Mouse (Mus musculus) limb, embryonic 11.5 days (tissue): ENCODE data around the gene Elavl2. TPM values are rescaled to one million over a fixed set of nuclear protein-coding genes. Genes with fewer than 3 reads are reported as not detected.

Experiments
- ATAC-seq: fragments of 200-750 bp; cut with Nextera tagmentation; 2 replicates; pipeline ENCODE4 v1.8.0; 2017; ENCODE audit warnings: low read depth; ENCODE audit not compliant: insufficient number of reproducible peaks, low FRiP score, low TSS enrichment
- DNase-seq: peaks from one replicate; pipeline ENCODE4 v3.0.0-alpha.2; 2015; ENCODE audit warnings: low spot score
- H3K27ac ChIP-seq: fragments of 300-500 bp; sonication (generic); replicated peaks from 2 replicates; pipeline ENCODE4 v1.5.1; 2014; ENCODE audit warnings: low read depth, mild to moderate bottlenecking, low read length
- H3K27me3 ChIP-seq: fragments of 300-500 bp; sonication (generic); 2 replicates; pipeline ENCODE4 v1.6.1; 2014; ENCODE audit warnings: mild to moderate bottlenecking, low read length, mixed read lengths; ENCODE audit not compliant: control insufficient read depth, insufficient read depth
- H3K36me3 ChIP-seq: fragments of 300-500 bp; sonication (generic); 2 replicates; pipeline ENCODE4 v1.6.1; 2014; ENCODE audit warnings: mild to moderate bottlenecking, low read length, moderate library complexity, mixed read lengths; ENCODE audit not compliant: control insufficient read depth, insufficient read depth
- H3K4me1 ChIP-seq: fragments of 300-500 bp; sonication (generic); 2 replicates; pipeline ENCODE4 v1.6.1; 2014; ENCODE audit warnings: low read length, mixed read lengths; ENCODE audit not compliant: control insufficient read depth, insufficient read depth
- H3K4me2 ChIP-seq: fragments of 300-500 bp; sonication (generic); 2 replicates; pipeline ENCODE4 v1.6.1; 2014; ENCODE audit warnings: low read depth, mild to moderate bottlenecking, moderate library complexity; ENCODE audit not compliant: severe bottlenecking
- H3K4me3 ChIP-seq: fragments of 300-500 bp; sonication (generic); 2 replicates; pipeline ENCODE4 v1.5.1; 2014; ENCODE audit warnings: low read depth, low read length
- H3K9ac ChIP-seq: fragments of 300-500 bp; sonication (generic); 2 replicates; pipeline ENCODE4 v1.6.1; 2014; ENCODE audit warnings: mild to moderate bottlenecking, low read length
- H3K9me3 ChIP-seq: fragments of 300-500 bp; sonication (generic); 2 replicates; pipeline ENCODE4 v1.6.1; 2016; ENCODE audit warnings: low read length; ENCODE audit not compliant: control insufficient read depth
- WGBS: fragments of 180-500 bp; shearing (Covaris S2); extraction: QIAGEN DNeasy Blood & Tissue Kit; methylation state at CpG from one replicate; pipeline ENCODE4 v1.1.7; 2014; 5-methylcytosine and 5-hydroxymethylcytosine counted together
- polyA plus RNA-seq: library from polyadenylated mRNA; unstranded; fragments of >200 nt; fragmentation: Nextera tagmentation; extraction: Ambion mirVana; gene quantifications from 2 replicates; pipeline ENCODE4 v1.2.1, GENCODE M21; 2014

Elavl2 gene
- polyA plus RNA-seq, 1 experiment from 2014 or later, result 4.2 TPM

DNA sequence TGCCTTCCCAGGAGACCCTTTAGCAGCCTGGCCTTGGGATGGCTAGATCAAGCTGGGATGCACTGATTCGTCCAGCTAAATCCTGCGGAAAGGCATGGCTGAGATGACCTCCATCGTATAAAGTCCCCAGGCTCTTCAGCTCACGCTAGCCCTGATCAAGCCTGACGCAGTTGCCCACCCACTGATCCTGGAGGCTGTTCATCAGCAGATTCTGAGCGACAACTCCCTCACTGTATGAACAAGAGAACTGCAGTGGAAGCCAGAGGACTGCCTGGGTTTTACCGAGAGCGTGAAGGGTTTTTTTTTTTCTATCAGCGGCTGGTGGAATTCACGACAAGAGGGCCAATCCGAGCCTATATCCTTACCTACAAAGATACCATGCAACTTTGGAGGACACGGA is 35.3 kb downstream of the Elavl2 start:
- Histone ChIP-seq H3K27me3 (peaks cover 11% of the 10 kb centered on the region; the same call in 1 of the 2 replicates), H3K36me3 (no peaks in the 10 kb centered on the region), H3K4me1 (no peaks in the 10 kb centered on the region), H3K4me2 (no peak overlapping the region), H3K27ac (no peak overlapping the region), H3K4me3 (no peak overlapping the region), H3K9me3 (no peaks in the 10 kb centered on the region), H3K9ac (no peak overlapping the region)
- DNase-seq (no peak), ATAC-seq (no peak)
- 89% methylated on average over 12 of the region's 12 CpGs for WGBS

DNA sequence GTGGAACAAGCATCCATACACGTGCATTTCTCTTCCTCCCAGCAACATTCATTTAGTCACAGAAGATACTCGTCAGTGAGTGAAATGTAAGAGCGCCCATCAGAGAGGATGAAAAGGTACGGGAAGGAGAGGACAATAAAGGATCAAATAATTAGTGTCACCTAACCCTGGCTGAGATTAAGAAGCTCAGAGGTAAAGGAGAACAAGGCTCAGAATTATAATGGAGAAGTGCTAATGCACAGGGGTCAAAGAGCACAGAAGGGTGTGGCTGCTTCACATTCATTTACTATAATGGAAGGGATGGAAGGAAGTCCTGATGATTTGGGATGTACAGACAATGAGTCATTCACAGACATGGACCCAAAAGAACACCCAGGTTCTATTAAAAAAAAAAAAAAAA is 36.6 kb downstream of the Elavl2 start:
- no peaks in the 10 kb centered on the region for H3K36me3 ChIP-seq
- H3K27ac ChIP-seq, result no peak overlapping the region
- 75% methylated on average over 4 of the region's 4 CpGs for WGBS
- no peak overlapping the region for H3K9ac ChIP-seq
- ATAC-seq, result no peak
- H3K4me3 ChIP-seq, result no peak overlapping the region
- no peaks in the 10 kb centered on the region for H3K9me3 ChIP-seq
- H3K4me1 ChIP-seq, result no peaks in the 10 kb centered on the region
- no peak overlapping the region for H3K4me2 ChIP-seq
- no peak for DNase-seq
- H3K27me3 ChIP-seq, result 0 out of 2 replicates have a peak, but pooled peaks cover under 1% of the 10 kb centered on the region

DNA sequence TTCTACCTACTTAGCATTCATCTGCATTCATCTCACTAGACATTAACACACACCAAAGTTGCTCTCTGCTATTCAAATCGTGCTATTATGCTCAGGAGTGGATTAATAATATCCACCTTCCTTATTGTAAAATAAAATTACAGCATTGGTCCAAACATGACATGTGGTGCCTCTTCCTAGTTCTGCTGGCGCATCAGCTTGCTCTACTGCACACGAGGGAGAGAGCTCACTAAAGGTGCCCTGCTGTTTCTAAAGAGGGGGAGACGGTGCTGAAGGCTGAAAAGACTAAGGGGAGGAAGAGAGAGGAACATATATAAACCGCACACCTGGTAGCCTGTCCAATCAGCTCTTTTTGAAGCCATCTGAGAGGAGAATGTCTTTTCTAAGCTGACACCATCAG is 38.1 kb downstream of the Elavl2 start:
- H3K9me3 ChIP-seq, result no peaks in the 10 kb centered on the region
- no peaks in the 10 kb centered on the region for H3K4me1 ChIP-seq
- H3K4me3 ChIP-seq, result no peak overlapping the region
- DNase-seq, result no peak
- no peak overlapping the region for H3K4me2 ChIP-seq
- H3K9ac ChIP-seq, result no peak overlapping the region
- no peaks in the 10 kb centered on the region for H3K36me3 ChIP-seq
- no peak overlapping the region for H3K27ac ChIP-seq
- 67% methylated on average over 5 of the region's 5 CpGs for WGBS
- ATAC-seq, result no peak
- no peaks in the 10 kb centered on the region for H3K27me3 ChIP-seq

DNA sequence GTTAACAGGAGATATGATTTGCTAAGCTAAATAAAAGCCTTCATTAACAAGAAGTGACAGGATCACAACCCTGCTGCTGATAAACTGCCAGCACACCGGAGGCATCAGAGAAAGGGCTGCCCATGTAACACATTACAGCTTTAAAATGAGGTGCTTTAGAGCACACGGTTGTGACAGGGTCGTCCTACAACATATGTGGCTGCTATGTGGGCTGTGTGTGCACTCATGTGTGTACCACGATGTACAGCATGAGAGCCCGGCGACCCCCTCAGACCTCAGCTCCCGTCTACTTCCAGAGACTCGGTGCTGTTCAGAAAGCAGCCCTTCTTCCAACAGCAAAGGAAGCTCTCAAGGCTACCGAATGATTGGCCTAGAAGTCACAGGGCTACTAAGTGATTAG is 47.4 kb downstream of the Elavl2 start:
- WGBS, result 41% methylated on average over 9 of the region's 9 CpGs
- H3K9ac ChIP-seq, result no peak overlapping the region
- H3K27ac ChIP-seq, result no peak overlapping the region
- no peaks in the 10 kb centered on the region for H3K27me3 ChIP-seq
- H3K4me1 ChIP-seq, result no peaks in the 10 kb centered on the region
- H3K9me3 ChIP-seq, result no peaks in the 10 kb centered on the region
- H3K36me3 ChIP-seq, result no peaks in the 10 kb centered on the region
- no peak overlapping the region for H3K4me2 ChIP-seq
- H3K4me3 ChIP-seq, result no peak overlapping the region
- no peak for DNase-seq
- ATAC-seq, result no peak

DNA sequence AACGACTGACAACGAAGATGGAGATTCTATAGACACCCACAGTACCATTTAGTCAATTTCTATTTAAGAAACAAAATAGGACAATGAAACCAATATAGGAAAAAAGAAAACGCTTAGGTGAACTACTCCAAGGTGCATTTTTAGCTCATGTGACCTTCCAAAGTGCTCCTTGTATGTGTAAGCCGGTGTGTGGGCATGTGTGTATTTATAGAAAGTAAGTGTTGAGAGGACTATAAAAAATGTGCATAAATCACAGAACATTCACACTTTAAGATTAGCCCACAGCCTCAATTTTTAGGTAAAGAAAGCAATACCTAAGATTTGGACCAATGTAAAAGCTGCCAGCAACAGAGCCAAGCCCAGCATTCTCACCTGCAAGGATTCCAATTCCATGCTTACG is 51.0 kb downstream of the Elavl2 start:
- Histone ChIP-seq H3K9me3 (no peaks in the 10 kb centered on the region), H3K4me3 (no peak overlapping the region), H3K4me1 (no peaks in the 10 kb centered on the region), H3K27me3 (no peaks in the 10 kb centered on the region), H3K27ac (no peak overlapping the region), H3K9ac (no peak overlapping the region), H3K36me3 (no peaks in the 10 kb centered on the region), H3K4me2 (no peak overlapping the region)
- 87% methylated on average over 5 of the region's 5 CpGs for WGBS
- ATAC-seq, result no peak
- no peak for DNase-seq

DNA sequence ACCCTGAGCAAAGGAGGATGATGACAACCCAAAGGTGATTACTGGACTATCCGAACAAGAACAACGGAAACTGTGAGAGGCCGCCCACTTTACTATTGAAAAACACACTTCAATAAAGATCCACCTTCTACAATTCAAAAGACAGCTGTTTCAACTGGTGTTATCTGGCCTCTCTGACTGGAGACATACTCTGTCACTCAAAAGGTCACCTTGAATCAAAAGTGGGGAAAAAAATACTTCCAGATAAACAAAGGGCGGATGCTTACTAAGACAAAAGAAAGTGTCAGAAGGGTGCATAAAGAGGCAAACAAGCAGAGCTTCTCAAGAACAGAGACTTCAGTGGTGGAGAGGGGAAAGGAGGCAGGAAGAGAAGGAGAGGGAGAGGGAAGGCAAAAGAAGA is 66.4 kb downstream of the Elavl2 start:
- no peaks in the 10 kb centered on the region for H3K9me3 ChIP-seq
- no peak for ATAC-seq
- WGBS, result 93% methylated on average over 4 of the region's 4 CpGs

DNA sequence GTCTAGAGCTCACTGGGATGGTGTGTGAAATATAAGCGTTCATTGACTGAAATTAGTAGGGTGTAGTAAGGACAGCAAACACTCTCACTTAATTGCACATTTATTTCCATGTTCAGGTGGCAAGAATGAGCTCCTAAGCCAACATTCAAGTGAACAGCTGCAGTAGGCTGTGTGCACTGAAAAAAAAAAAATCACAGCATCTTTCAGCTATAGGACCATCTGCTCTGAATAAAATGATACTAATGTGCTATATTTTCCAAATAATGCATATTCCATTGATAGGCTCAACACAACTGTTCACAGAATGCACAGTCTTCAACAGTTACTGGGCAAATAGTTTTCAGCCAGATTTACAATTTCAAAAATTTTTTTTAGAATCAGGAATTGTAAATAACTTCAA is 89.8 kb downstream of the Elavl2 start:
- Histone ChIP-seq H3K27ac (no peak overlapping the region), H3K27me3 (no peaks in the 10 kb centered on the region), H3K4me1 (no peaks in the 10 kb centered on the region), H3K9me3 (no peaks in the 10 kb centered on the region), H3K36me3 (no peaks in the 10 kb centered on the region), H3K9ac (no peak overlapping the region), H3K4me3 (no peak overlapping the region), H3K4me2 (no peak overlapping the region)
- ATAC-seq (no peak), DNase-seq (no peak)
- 88% methylated on average over 1 of the region's 1 CpGs for WGBS

More for the DNA sequence above, 66.4 kb downstream of the Elavl2 start:
- no peaks in the 10 kb centered on the region for H3K36me3 ChIP-seq
- H3K9ac ChIP-seq, result no peak overlapping the region
- H3K4me2 ChIP-seq, result no peak overlapping the region
- DNase-seq, result no peak
- no peak overlapping the region for H3K27ac ChIP-seq
- no peak overlapping the region for H3K4me3 ChIP-seq
- H3K27me3 ChIP-seq, result no peaks in the 10 kb centered on the region
- no peaks in the 10 kb centered on the region for H3K4me1 ChIP-seq

DNA sequence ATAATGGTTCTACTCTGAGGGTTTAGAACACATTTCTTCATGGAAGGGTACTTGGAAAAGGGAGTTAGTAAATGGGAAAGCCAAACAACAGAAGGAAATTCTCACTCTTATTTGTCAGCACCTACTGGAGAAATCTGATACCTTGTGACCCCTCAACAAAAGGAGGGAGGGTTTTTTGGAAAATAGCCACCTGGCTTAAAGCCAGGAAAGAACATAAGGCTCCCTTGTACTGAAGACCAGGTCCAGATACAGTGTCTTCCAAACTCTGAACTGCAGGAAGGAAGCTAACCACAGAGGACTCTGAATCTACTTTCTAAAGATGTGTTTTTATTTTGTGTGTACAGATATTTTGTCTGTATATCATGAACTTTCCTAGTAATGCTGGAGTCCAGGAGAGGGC is 102.9 kb downstream of the Elavl2 start:
- no peak overlapping the region for H3K4me2 ChIP-seq
- H3K9me3 ChIP-seq, result no peaks in the 10 kb centered on the region
- peaks cover 4% of the 10 kb centered on the region; the same call in 1 of the 2 replicates for H3K4me1 ChIP-seq
- H3K27ac ChIP-seq, result no peak overlapping the region
- H3K36me3 ChIP-seq, result no peaks in the 10 kb centered on the region
- no peak for ATAC-seq
- no peak overlapping the region for H3K9ac ChIP-seq
- no peak for DNase-seq
- no peak overlapping the region for H3K4me3 ChIP-seq
- no peaks in the 10 kb centered on the region for H3K27me3 ChIP-seq

DNA sequence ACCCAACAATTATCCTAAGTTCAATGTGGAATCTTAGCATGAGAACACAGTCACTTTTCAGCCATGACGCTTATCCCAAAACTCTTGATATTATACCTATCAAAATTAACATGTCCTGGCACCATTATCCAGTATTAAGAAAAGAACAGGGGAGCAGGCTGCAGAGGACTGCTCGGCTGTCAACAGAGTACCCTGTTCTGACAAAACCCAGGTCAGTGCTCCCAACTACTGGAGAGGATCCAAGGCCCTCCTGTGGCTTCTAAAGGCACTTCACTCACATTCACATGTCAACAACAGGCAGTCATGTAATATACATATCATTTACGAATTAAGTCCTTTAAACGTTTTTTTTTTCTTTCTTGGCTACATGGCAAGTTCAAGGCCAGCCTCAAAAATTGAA is 105.3 kb downstream of the Elavl2 start:
- peaks cover 4% of the 10 kb centered on the region; the same call in 1 of the 2 replicates for H3K4me1 ChIP-seq
- WGBS, result 75% methylated on average over 4 of the region's 4 CpGs
- DNase-seq (no peak), ATAC-seq (no peak)
- no peaks in the 10 kb centered on the region for H3K9me3 ChIP-seq
- no peak overlapping the region for H3K9ac ChIP-seq
- no peak overlapping the region for H3K4me2 ChIP-seq
- H3K36me3 ChIP-seq, result no peaks in the 10 kb centered on the region
- no peak overlapping the region for H3K27ac ChIP-seq
- no peaks in the 10 kb centered on the region for H3K27me3 ChIP-seq
- no peak overlapping the region for H3K4me3 ChIP-seq
